Mouse (Mus musculus) thymus, postnatal 14 days (tissue): ENCODE data around the gene Stpg2.
"Not testable (repeated sequence)": the region's sequence is repeated elsewhere in the genome, so short reads cannot be mapped to it uniquely, and the experiment has no call there.

Experiments used
- DNase-seq: peaks from one replicate; pipeline ENCODE4 v3.0.0; 2021

Stpg2 gene

DNA sequence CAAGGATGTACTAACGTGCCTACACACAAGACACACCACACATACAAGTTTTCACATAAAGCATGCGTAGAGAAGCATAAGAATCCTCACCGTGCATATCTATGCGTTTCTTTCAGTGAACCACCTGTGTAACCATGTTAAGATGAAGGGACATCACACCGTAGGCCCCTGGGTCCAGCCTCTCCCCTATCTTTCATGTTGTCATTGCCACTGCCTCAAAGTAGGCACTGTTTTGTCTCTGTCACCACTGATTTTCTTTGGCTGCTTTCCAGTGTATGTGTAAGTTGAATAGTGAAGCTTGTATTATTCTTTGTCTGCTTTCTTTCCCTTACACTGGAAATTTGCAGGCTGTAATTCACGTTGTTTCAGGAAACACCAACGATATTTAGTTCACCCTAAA lies 236.7 kb downstream of the Stpg2 start:
- DNase-seq = no peak

DNA sequence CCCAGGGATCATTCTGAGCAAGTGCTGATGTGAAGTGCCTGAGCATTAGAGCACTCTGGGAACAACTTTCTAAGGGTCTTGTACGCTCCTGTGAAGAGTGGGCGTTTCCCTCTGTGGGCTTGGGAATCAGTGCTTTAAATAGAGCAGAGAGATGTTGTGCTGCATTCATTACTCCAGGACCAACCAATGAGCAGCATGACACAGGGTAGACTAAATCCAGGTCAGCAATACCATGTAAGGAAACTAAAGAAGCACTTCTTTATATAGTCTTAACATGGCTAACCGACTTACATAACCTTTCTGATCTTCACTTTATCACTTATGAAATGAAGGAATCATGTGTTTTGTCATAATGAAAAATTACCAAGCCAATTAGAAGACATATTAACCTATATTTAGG lies 290.4 kb downstream of the Stpg2 start:
- no peak for DNase-seq

DNA sequence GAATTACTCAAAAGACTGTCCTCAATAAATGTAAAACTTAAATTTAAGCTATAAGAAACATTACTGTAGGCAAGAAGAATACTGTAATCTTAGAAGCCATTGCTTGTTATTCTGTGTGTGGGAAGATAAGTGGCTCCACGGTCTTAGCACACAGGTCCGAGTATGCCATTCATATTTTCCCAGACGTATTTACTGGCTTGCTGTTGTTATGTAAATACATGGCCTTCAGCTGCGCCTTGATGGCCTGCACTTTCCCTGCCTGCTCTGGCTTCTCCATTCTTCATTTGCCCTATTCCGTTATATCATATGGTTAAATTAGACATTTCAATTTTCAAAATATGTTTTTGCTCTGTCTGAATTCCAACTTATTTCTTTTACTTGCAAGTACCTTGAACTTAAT lies 296.7 kb downstream of the Stpg2 start:
- no peak for DNase-seq

DNA sequence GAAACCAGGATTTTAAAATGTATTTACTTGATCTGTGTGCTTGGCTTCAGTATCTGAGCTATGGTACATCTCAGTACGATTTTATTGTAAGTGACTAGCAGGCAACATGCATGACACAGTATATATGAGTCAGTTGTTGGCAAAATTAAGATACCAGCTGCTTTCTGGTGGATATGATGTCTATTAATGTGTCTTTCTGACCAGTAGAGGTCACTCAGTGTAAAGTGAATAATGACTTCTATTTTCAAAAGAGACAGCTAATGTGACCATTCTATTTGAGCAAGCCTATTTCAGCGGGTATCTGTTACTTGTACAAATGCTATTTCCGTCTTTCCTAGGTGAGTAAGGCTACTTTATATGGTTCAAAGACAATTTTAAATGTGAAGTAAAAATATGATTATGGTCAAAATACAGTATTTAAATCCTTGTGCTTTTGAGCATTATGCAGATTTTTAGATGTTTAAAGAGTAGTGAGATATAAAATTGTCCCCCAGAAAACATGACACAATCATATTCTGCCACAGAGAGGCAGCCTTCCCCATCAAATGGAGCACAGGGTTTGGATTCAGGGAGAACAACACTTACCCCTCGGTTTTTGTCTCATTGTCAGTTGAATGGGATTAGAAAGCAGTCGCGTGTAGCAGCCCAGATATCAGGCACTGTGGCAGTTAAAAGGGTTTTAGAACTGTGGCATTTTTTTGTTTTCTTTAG lies 303.9 kb downstream of the Stpg2 start:
- DNase-seq = no peak

DNA sequence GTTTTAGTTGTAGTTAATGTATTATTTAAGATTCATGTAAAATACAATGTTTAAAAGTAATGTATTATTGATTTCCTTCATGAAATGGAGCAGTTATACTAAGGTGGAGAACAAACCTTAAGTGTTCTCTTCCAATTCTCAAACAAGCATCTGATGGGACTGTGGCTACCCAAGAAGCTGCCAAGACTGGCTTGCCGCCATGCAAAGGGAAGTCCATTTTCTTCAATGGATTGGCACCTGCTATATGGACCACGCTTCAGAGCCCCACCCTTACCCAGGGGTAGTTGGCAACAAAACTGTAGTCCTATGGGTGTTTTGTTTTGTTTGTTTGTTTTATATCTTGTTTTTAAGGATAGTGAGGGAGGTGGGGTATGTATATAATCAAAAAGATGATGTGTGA lies 373.0 kb downstream of the Stpg2 start:
- DNase-seq = no peak

DNA sequence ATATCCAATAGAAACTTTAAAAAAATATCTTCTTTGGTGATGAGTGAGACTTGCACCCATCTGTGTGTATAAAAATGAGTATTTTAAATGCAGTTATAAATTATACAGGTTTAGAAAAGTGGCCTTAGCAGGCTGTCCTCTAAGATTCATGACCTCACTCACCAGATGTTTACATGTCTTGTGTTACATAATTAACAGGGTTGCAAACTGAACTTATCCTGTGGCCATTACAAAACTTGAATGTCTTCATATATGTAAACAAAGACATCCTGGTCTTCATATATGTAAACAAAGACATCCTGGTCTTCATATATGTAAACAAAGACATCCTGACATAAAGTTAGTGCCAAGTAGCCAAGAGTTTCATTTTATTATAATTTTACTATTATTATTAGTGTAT lies 375.8 kb downstream of the Stpg2 start:
- DNase-seq = no peak

DNA sequence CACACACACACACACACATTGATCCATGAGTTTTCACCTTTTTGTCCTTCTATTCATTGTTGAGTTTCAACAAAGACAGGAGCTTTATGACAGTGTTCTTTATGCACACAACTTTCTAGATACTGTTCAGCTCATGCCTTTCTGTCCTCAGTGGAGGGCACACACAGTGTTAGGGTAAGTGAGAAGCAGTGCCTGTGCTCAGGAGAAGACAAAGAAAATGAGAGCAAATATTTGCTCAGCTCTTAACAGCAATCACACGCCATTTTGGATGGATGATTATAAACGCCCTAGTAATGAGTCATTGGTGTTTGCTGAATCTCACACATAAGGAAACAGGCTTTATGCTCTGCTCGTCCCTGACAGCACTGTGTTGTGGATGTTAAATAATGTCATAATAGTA lies 394.0 kb downstream of the Stpg2 start:
- no peak for DNase-seq

DNA sequence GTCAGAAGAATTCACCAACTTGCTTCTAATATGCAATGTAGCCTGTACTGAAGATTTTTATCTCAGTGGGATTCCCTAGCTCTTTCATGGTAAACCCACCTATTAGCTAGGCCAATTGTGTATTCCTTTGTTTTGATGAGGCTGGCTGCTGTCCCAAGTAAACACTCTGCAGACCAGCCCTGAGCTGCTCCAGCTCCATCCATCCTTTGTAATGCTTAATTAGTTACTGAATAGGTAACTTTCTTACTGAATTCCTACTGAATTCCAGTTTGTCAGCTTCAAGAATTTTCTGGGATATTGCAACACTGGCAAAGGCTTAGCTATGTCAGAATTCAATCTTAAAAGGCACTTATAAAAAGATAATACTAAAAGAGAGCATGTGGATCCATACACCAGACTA lies 402.8 kb downstream of the Stpg2 start:
- not testable (repeated sequence) for DNase-seq

DNA sequence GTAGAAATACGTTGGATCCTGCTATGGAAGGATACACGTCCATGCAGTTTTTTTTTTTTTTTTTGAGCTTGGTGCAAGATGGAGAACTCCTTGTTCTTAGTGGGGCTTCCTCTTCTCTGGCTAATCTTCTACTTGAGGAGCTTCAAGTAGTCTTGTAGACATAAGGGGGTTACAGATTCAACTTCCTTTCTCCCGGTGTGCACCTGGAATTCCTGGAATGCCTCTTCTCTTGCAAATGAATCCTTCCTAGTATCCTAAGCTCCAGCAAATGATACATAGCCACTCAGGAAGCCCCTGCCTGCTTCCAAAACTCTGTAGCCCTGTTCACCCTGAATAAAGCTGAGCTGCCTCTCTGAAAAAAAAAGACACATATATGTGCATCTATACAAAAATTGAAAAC lies 409.1 kb downstream of the Stpg2 start:
- DNase-seq = no peak

DNA sequence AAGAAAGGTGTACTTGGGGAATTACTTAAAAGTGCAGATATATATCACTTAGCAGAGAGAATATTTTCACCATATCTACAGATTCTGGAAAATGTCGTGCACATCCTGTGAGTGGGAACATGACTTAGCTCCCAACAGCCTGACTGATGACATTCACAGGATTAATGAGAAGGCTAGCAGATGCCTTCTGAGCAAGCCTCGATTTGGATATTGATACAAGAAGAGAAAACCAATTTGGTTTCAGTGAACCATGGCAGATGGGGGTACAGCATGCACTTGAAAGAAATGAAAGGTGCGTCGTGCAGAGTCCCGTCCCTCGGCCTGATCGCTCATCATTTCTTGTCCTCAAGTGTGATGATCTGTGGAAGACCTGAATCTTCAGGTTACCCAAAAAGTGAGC lies 410.3 kb downstream of the Stpg2 start:
- DNase-seq = no peak

DNA sequence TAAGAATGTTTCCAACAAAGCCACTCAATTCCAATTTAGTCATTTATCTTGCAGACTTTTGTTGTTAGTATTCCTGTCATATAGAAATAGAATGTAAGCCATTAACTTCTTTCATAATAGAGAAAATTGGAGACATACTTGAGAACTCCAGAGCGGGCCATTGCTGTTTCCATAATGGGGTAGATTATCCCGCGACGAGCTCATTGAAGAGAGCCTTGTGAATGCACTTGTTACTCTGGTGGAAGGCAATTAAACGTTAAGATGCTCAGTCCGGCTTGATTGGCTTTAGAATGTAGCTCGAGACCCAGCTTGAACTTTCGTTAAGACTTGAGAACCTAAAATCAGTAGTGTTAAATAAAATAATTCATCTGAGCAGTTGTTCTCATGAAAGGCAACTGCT lies 432.4 kb downstream of the Stpg2 start:
- no peak for DNase-seq

DNA sequence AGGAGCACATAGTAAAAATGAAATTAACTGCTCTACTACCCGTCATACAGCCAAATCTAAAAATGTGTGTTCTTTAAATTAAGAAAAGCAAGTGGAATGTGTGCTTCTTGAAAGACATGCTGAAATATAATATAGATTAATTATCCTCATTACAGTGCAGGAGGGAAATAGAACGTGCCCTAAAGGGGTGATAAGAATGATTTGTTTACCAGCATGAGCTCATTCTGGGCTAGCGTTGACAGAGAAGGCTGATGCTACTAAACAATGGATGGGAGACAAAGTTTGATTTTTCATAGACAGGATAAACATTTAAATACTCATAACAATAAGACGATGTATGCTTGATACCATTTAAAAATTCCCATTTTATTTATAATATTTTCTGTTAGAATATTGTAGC lies 446.0 kb downstream of the Stpg2 start:
- no peak for DNase-seq

DNA sequence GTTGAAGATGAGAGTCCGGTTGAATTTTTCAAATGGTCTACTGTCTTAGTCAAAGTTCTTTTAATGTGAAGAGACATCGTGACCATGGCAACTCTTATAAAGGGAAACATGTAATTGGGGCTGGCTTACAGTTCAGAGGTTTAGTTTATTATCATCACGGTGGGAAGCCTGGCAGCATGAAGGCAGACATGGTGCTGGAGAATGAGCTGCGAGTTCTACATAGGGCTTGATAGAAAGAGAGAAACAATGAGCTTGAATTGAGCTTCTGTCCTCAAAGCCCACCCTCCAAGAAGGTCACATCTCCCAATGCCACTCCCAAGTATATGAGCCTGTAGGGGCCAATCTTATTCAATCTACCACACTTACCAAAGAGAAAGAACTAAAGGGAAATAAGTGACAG lies 453.9 kb downstream of the Stpg2 start:
- DNase-seq = no peak

DNA sequence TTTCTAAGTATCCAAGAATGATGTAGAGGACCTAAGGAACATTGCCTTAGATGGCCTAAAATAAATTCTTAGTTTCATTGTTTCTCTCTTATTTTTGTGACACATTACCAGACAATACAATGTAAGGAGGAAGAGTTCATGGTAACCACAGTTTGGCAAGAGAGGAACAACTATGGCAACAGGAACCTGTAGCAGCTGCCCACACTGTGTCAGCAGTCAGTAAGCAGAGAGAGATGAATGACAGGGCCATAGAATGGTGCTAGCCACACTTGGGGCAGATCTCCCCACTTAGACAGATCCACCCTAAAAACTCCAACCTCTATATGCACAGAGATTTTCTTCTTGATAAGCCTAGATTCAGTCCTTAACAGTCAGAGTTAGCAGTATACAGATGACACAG lies 456.7 kb downstream of the Stpg2 start:
- DNase-seq = no peak

DNA sequence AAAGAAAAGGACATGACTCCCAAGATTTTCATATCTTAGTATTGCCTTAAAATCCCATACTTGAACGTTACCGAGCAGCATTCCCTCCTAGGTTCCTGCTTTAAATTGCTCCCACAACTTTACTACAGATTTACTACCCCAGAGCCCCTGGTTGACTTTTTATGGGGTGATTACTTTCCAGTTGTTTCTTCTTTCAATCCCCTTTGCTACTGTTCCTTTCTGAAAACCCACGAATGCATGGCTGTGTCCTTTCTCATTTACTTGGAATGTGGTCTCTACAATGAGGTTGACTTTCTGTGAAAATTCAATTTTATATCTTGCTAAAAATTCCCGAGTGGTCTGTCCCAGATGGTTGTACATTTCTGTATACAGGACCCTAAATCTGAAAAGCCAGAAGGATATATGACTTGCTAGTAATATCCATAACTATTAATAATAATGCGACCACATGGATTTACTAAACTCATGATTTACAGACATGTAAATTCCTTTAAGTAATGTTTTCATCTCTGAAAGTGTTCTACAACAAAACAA lies 458.3 kb downstream of the Stpg2 start:
- no peak for DNase-seq

DNA sequence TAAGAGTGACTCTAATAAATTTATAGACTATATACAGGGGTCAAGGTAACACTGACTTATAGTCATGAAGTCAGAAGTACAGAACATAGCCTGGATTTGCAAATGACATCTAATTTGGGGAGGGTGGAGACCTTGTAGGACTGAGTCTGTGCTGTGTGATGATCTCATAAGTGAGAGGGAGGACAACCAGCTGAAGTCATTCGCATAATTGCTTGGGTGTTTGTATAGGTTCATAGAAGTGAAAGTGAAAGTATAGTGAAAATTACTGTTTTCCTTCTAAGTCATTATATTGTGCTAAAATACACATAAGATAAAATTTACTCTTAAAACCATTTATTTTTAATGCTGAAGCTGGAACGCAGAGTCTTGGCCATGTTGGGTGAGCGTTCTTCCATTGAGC lies 459.6 kb downstream of the Stpg2 start:
- DNase-seq = no peak

DNA sequence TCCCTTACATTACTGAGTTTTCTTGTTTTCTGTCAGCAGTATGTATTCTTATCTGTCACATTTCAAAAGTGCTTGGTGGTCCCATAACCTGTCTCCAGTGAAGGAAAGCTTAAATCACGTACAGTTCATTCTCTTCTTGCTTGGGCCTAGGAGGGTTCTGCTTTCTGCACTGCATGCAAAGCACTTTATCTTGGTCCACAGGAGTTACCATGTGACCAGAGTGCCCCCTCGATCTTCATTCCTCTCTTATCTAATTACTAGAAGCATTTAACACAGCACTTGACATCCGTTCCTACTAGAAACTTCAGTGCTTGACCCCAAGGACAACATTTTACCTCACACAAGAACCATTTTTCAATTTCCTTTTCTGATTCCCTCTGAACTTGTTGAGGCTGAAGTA lies 470.7 kb downstream of the Stpg2 start:
- DNase-seq = no peak

DNA sequence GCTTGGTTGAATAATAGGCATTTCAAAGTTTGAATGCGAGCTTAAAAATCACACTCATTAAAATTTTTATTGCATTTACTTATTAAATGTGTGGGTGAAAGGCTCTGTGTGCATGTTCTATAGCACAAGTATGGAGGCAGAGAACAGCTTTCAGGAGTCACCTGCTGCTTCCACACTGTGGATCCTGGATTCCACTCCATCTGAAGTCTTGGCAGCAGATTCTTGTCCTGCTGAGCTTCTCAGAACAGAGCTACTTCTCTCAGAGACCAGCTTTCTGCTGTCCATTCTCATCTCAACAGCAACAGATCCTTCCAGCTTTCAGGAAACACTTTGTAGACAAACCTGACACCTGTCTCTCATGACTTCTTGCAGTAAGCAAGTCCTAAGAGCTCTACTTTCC lies 471.2 kb downstream of the Stpg2 start:
- no peak for DNase-seq

DNA sequence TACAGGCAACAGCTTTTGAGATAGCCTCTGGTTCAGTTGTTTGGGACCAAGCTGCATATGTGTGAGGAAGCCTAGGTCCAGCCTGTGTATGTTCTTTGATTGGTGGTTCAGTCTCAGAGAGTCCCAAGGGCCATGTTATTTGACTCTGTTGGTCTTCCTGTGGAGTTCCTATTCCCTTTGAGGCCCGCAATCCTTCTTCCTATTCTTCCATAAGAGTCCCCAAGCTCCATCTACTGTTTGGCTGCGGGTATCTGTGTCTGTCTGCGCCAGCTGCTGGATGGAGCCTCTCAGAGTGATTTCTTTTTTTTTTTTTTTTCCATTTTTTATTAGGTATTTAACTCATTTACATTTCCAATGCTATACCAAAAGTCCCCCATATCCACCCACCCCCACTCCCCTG lies 498.7 kb downstream of the Stpg2 start:
- not testable (repeated sequence) for DNase-seq

DNA sequence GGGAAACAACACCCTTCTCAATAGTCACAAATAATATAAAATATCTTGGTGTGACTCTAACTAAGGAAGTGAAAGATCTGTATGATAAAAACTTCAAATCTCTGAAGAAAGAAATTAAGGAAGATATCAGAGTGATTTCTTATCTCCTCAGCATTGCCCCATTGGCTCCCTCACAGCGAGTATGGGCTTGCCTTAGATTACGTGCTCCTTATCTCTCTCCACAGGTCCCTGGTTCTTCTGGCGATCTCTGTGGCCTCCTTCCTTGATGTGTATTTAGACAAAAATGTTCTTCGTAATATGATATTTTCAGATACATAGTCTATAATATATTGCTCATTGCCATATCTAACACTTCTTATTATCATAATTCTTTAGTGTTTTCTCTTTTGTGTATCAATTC lies 501.9 kb downstream of the Stpg2 start:
- not testable (repeated sequence) for DNase-seq

DNA sequence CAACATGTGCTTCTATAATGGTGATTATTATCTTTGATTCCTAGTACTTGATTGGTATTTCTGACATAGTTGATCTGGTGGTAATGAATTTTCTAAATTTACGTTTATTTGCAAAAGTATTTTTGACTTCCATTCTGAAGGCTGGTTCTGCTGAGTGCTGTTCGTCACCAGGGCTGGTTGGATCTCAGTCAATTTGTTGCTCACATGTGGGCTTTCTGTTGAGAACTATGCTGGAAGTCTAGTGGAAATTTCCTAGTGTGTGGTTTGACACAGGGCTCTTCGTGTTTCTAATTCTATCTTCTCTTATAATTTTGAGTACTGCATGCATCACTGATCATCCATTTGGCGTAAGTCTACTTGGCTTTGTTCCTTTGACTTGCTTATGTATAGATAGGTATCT lies 504.3 kb downstream of the Stpg2 start:
- no peak for DNase-seq

DNA sequence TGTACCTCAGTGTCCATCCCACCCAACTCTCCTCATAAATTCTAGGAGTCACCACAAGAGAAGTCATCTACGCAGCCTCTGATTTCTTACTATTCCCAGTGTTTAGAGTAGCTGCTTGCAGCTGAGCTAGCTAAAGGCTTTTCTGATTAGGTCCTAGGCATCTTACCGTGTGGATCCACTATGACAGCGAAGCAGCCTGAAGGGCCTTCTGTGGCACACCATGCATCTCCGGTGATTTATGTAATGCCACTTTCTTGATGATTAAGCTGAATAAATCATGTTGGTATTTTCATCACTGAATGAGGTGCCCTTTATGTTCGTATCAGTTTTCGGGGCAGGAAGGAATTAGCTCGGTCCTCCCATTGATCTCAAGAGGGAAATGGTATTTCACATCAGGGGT lies 523.3 kb downstream of the Stpg2 start:
- no peak for DNase-seq

DNA sequence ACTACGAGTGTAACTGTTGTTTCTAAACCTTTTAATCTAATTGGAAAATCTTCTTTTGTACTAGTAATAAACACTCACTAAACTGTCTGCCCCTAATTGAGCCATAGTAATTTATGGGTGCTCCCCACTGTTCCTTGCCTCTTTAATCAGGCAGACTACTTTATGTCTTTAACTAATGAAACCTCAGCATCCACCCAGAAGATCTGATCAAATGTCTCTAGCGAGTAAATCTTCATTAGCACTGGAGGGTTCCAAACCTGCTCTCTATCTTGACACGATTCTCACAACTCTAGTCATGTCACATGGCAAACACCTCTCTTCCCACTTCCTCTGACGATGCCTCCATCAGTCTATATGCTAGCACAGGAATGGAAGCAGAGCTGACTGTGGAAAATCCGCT lies 523.8 kb downstream of the Stpg2 start:
- no peak for DNase-seq

DNA sequence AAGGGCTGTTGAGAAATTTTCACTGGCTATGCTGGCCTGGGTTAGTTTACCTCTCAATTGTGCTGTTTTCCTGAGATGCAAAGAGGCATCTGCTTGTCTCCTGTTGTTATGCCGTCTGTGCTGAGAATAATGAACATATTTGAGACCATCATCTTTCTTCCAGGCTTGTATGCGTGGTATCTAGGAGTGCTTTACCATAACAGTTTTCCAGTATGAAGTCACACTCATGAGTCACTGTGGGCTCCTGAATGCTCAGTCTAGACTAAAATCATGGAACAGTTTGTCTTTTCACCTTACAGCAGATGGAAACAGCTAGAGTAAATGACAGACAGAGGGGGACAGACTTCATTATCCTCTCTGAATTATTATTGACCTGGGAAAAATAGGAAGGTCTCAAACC lies 527.7 kb downstream of the Stpg2 start:
- no peak for DNase-seq

DNA sequence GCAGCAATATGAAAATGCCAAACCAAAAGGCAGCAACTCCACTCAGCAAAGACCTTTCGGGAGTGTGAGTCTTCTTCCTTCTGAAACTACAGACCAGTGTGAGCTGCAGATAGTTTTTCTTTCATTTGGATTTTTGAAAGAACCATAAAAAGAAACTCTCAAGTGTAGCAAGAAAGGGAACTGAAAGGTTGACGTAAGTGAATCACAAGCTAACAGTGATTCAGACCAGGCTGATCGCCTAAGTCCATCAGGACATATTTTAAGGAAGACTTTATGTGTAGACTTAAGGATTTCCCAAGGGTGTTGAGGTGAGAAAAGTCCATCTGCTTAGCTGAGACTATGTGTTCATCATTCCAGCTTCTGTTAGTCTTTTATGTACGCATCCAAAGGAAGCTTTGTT lies 533.9 kb downstream of the Stpg2 start:
- DNase-seq = no peak
